Mouse (Mus musculus) kidney, embryonic 16.5 days (tissue): ENCODE results near the gene Tpbpa. TPM values are rescaled to one million over a fixed set of nuclear protein-coding genes. Genes with fewer than 3 reads are reported as not detected.
"Not testable (repeated sequence)": the region's sequence is repeated elsewhere in the genome, so short reads cannot be mapped to it uniquely, and the experiment has no call there.

Experiments
- ATAC-seq: fragments of 200-750 bp; cut with Nextera tagmentation; 2 replicates; pipeline ENCODE4 v1.8.0; 2017; ENCODE audit warnings: moderate TSS enrichment; ENCODE audit not compliant: low FRiP score, low TSS enrichment
- H3K27ac ChIP-seq: fragments of 300-500 bp; sonication (generic); 2 replicates; pipeline ENCODE4 v1.5.1; 2014; ENCODE audit warnings: low read length
- H3K27me3 ChIP-seq: fragments of 300-500 bp; sonication (generic); 2 replicates; pipeline ENCODE4 v1.6.1; 2014; ENCODE audit warnings: low read length, control low read depth, mixed read lengths; ENCODE audit not compliant: insufficient read depth
- H3K36me3 ChIP-seq: fragments of 300-500 bp; sonication (generic); 2 replicates; pipeline ENCODE4 v1.6.1; 2014; ENCODE audit warnings: low read length, control low read depth, mixed read lengths; ENCODE audit not compliant: insufficient read depth
- H3K4me1 ChIP-seq: fragments of 300-500 bp; sonication (generic); 2 replicates; pipeline ENCODE4 v1.6.1; 2014; ENCODE audit warnings: low read length, control low read depth, mixed read lengths; ENCODE audit not compliant: insufficient read depth
- H3K4me2 ChIP-seq: fragments of 300-500 bp; sonication (generic); replicated peaks from 2 replicates; pipeline ENCODE4 v1.6.1; 2014; ENCODE audit warnings: low read depth, low read length
- H3K4me3 ChIP-seq: fragments of 300-500 bp; sonication (generic); 2 replicates; pipeline ENCODE4 v1.5.1; 2014; ENCODE audit warnings: mild to moderate bottlenecking, low read length
- H3K9ac ChIP-seq: fragments of 300-500 bp; sonication (generic); replicated peaks from 2 replicates; pipeline ENCODE4 v1.6.1; 2014; ENCODE audit warnings: low read length
- H3K9me3 ChIP-seq: fragments of 300-500 bp; sonication (generic); 2 replicates; pipeline ENCODE4 v1.6.1; 2016; ENCODE audit warnings: low read length, control low read depth
- WGBS: fragments of 180-500 bp; shearing (Covaris S2); extraction: QIAGEN DNeasy Blood & Tissue Kit; methylation state at CpG from one replicate; pipeline ENCODE4 v1.1.7; 2014; 5-methylcytosine and 5-hydroxymethylcytosine counted together
- polyA plus RNA-seq: library from polyadenylated mRNA; unstranded; fragments of >200 nt; fragmentation: Nextera tagmentation; extraction: Ambion mirVana; gene quantifications from 2 replicates; pipeline ENCODE4 v1.2.1, GENCODE M21; 2015

The Tpbpa gene
- polyA plus RNA-seq: not detected in 2 replicates

DNA sequence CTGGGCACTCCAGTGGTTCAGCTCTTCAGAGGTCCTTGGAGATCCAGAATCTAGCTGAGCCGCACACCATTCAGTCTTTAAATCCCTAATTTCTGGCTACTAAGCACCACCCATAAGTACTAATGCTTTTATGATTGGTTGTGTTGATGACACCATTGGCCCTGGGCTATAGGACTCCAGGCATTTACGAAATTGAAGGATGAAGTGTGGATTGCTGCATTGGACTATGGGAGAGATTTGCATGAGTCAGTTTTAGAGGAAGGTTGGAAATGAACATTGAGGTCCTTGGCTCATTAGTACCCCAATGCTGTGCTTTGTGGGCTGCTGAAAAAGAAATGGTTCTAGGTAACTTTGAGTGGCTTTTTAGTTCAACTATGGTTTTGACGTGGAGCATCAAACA lies at the start of gene Tpbpa:
Tpbpa (minus strand) TSS at position 101 of the 400 bp plus-strand sequence.
- not testable (repeated sequence) for ATAC-seq, H3K4me3 ChIP-seq, H3K9ac ChIP-seq, H3K27ac ChIP-seq, H3K4me1 ChIP-seq, H3K4me2 ChIP-seq, H3K9me3 ChIP-seq, H3K36me3 ChIP-seq, H3K27me3 ChIP-seq
- WGBS: 84% methylated on average over 3 of the region's 3 CpGs

DNA sequence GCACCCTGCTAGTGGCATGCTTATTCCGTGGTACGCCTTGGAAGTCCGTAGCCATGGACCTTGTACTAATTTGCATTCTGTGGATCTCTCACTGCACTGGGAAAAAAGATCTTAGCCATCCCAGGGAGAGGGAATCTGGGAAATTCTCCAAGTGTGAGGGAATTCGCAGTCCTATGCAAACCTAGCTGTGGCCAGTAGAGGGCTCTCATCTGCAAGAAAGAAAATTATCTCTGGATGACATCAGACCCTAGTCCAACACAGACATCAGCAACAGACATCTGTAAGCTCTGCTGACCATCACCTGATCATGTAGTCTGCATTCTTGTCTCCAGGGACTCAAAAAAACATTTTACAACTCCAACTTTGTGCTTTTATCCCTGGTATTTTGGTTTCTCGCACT lies 45.1 kb upstream of the Tpbpa start:
- not testable (repeated sequence) for H3K27ac ChIP-seq, H3K4me3 ChIP-seq, H3K27me3 ChIP-seq, H3K36me3 ChIP-seq, H3K4me1 ChIP-seq, H3K9ac ChIP-seq, H3K9me3 ChIP-seq, ATAC-seq, H3K4me2 ChIP-seq
- 83% methylated on average over 4 of the region's 5 CpGs for WGBS

DNA sequence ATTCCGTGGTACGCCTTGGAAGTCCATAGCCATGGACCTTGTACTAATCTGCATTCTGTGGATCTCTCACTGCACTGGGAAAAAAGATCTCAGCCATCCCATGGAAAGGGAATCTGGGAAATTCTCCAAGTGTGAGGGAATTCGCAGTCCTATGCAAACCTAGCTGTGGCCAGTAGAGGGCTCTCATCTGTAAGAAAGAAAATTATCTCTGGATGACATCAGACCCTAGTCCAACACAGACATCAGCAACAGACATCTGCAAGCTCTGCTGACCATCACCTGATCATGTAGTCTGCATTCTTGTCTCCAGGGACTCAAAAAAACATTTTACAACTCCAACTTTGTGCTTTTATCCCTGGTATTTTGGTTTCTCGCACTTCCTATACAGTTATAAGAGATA lies 30.5 kb upstream of the Tpbpa start:
- H3K9me3 ChIP-seq, H3K9ac ChIP-seq, ATAC-seq, H3K4me1 ChIP-seq, H3K27ac ChIP-seq, H3K4me2 ChIP-seq, H3K27me3 ChIP-seq, H3K4me3 ChIP-seq, H3K36me3 ChIP-seq: not testable (repeated sequence)
- WGBS: 64% methylated on average over 4 of the region's 4 CpGs

DNA sequence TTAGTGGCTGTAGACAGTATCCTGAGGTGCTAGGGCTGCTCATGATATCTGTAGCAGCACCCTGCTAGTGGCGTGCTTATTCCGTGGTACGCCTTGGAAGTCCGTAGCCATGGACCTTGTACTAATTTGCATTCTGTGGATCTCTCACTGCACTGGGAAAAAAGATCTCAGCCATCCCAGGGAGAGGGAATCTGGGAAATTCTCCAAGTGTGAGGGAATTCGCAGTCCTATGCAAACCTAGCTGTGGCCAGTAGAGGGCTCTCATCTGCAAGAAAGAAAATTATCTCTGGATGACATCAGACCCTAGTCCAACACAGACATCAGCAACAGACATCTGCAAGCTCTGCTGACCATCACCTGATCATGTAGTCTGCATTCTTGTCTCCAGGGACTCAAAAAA lies 22.2 kb upstream of the Tpbpa start:
- H3K27ac ChIP-seq, H3K9ac ChIP-seq, H3K36me3 ChIP-seq, H3K4me1 ChIP-seq, H3K27me3 ChIP-seq, H3K9me3 ChIP-seq, ATAC-seq, H3K4me2 ChIP-seq, H3K4me3 ChIP-seq: not testable (repeated sequence)
- WGBS: 14% methylated on average over 4 of the region's 5 CpGs

DNA sequence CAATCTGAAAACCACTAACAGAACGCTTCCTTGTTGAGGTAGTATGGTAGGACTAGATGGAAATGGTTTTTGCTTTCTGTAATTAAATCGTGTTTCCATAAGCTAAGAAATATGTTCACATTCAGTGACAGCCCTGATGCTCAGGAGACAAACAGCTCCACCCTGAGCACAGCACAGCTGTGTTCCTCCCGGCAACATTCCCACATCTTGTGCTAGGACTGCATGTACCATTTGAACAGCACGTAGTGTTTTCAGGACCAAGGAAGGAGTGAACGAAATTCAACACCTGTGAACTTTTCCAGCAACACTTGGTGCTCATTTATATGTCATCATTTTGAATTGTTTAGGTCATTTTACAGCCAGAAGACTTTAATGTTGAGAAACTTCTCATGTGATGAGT lies 19.9 kb upstream of the Tpbpa start:
- Histone ChIP-seq H3K4me3 (no peak overlapping the region), H3K4me1 (no peaks in the 10 kb centered on the region), H3K27me3 (no peaks in the 10 kb centered on the region), H3K4me2 (no peak overlapping the region), H3K9me3 (no peaks in the 10 kb centered on the region), H3K27ac (no peak overlapping the region), H3K36me3 (no peaks in the 10 kb centered on the region), H3K9ac (no peak overlapping the region)
- ATAC-seq: no peak
- 65% methylated on average over 5 of the region's 5 CpGs for WGBS

DNA sequence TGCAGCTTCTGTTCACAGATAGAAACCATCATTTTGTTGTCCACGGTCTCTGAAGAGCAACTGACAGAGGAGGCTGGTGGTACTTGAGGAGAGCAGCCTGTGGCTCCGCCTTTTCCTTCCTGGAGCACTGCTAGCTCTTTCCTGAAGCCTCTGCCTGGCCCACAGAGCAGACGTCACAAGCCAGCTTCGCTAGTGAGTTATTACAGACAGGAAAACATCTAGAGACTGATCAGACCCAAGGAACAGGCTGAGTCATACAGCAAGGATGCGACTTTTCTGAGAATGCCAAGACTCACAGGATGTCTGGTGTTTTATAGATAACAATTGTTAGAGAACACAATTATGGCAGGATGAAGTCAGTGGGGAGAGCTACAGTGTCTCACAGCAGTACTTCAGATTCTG lies 5.3 kb downstream of the Tpbpa start, which contains the start of the genes Gm49391 and Ctla2a:
Gm49391 (minus strand) TSS at position 72 of the 402 bp plus-strand sequence.
Ctla2a (minus strand) TSS at position 126 of the 402 bp plus-strand sequence.
- Histone ChIP-seq H3K4me3 (no peak within 1 kb of the TSS), H3K9ac (no peak within 1 kb of the TSS), H3K4me1 (no peaks in the 10 kb centered on the region), H3K27me3 (no peaks in the 10 kb centered on the region), H3K4me2 (no peak within 1 kb of the TSS), H3K9me3 (peaks cover 3% of the 10 kb centered on the region; the same call in 1 of the 2 replicates), H3K36me3 (no peaks in the 10 kb centered on the region), H3K27ac (no peak within 1 kb of the TSS)
- 61% methylated on average over 5 of the region's 5 CpGs for WGBS
- peak; percentile 70 for ATAC-seq

DNA sequence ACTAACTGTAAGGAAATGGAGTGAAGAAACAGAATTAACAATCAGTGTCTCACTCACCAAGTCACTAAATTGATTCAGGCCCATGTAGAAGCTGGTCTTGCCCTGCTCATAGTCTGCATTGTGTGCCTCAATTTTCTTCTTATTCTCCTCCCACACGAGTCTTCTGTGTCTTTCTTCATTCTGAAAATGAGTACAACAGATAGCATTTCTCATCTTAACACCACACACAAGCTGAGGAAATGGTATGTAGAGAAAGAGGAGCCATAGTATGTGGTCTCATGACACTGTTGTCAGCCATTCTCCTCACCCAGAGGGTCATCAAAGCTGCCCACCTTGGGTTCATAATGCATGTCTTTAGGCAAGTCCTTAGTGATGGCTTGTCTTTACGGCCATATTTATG lies 6.3 kb downstream of the Tpbpa start, which contains the start of gene Gm49393:
Gm49393 (minus strand) TSS at position 101 of the 400 bp plus-strand sequence.
- WGBS: 75% methylated on average over 2 of the region's 2 CpGs
- H3K27me3 ChIP-seq, H3K4me2 ChIP-seq: not testable (repeated sequence)

DNA sequence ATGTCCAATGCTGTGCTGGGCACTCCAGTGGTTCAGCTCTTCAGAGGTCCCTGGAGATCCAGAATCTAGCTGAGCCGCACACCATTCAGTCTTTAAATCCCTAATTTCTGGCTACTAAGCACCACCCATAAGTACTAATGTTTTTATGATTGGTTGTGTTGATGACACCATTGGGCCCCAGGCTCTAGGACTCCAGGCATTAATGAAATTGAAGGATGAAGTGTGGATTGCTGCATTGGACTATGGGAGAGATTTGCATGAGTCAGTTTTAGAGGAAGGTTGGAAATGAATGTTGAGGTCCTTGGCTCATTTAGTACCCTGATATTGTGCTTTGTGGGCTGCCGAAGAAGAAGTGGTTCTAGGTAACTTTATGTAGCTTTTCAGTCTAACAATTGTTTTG lies 37.0 kb downstream of the Tpbpa start, which contains the start of gene Tpbpb:
Tpbpb (minus strand) TSS at position 101 of the 400 bp plus-strand sequence.
- H3K4me3 ChIP-seq, H3K4me2 ChIP-seq, H3K9ac ChIP-seq, H3K27me3 ChIP-seq, H3K27ac ChIP-seq, H3K9me3 ChIP-seq, H3K36me3 ChIP-seq, ATAC-seq, H3K4me1 ChIP-seq: not testable (repeated sequence)
- 90% methylated on average over 2 of the region's 2 CpGs for WGBS

More for the DNA sequence above, 6.3 kb downstream of the Tpbpa start, which contains the start of gene Gm49393:
- ATAC-seq, H3K4me1 ChIP-seq, H3K36me3 ChIP-seq, H3K9me3 ChIP-seq, H3K4me3 ChIP-seq, H3K27ac ChIP-seq, H3K9ac ChIP-seq: not testable (repeated sequence)

DNA sequence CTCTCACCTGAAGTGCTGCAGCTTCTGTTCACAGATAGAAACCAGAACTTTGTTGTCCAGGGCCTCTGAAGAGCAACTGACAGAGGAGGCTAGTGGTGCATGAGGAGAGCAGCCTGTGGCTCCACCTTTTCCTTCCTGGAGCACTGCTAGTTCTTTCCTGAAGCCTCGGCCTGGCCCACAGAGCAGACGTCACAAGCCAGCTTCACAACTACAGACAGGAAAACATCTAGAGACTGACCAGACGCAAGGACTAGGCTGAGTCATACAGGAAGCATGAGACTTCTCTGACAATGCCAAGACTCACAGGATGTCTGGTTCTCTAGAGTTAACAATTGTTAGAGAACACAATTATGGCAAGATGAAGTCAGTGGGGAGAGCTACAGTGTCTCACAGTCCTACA lies 44.5 kb downstream of the Tpbpa start, which contains the start of gene Ctla2b:
Ctla2b (minus strand) TSS at position 120 of the 400 bp plus-strand sequence.
- H3K9me3 ChIP-seq: no peaks in the 10 kb centered on the region
- peak; percentile 76 for ATAC-seq
- no peak within 1 kb of the TSS for H3K27ac ChIP-seq
- 63% methylated on average over 3 of the region's 3 CpGs for WGBS
- H3K36me3 ChIP-seq: no peaks in the 10 kb centered on the region
- H3K27me3 ChIP-seq: no peaks in the 10 kb centered on the region
- no peak within 1 kb of the TSS for H3K4me3 ChIP-seq
- H3K4me1 ChIP-seq: no peaks in the 10 kb centered on the region
- H3K9ac ChIP-seq: no peak within 1 kb of the TSS
- no peak within 1 kb of the TSS for H3K4me2 ChIP-seq

DNA sequence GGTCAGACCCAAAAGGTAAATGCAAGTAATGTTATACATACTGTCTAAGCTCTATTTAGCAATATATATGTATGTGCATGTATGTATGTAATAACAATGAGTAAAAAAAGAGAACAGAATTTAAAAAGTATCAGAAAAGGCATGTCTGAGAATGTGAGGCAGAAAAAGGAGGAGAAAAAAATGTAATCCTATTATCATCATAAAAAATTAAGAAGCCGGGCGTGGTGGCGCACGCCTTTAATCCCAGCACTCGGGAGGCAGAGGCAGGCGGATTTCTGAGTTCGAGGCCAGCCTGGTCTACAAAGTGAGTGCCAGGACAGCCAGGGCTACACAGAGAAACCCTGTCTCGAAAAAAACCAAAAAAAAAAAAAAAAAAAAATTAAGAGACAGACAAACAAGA lies 45.0 kb downstream of the Tpbpa start, which contains the start of gene Gm49392:
Gm49392 (minus strand) TSS at position 101 of the 400 bp plus-strand sequence.
- not testable (repeated sequence) for H3K9me3 ChIP-seq, H3K27ac ChIP-seq, H3K9ac ChIP-seq, H3K4me1 ChIP-seq, H3K4me3 ChIP-seq, ATAC-seq, H3K4me2 ChIP-seq, H3K27me3 ChIP-seq, H3K36me3 ChIP-seq
- 91% methylated on average over 7 of the region's 8 CpGs for WGBS
